Mouse (Mus musculus): ENCODE measurements around the gene Myzap. TPM values are rescaled to one million over a fixed set of nuclear protein-coding genes. Genes with fewer than 3 reads are reported as not detected.
"Not testable (repeated sequence)": the region's sequence is repeated elsewhere in the genome, so short reads cannot be mapped to it uniquely, and the experiment has no call there.

Myzap gene
- polyA plus RNA-seq, 1 experiment from 2014 or later: 2.8 TPM

- Histone ChIP-seq H3K4me2 (ENCODE audit: low read length) (peak overlapping the region; percentile 80), H3K27ac (ENCODE audit: low read length) (peak overlapping the region; percentile 88), H3K36me3 (ENCODE audit: control insufficient read depth, insufficient read depth) (peaks cover 32% of the 10 kb centered on the region), H3K4me1 (replicated peaks; ENCODE audit: control insufficient read depth, insufficient read depth, low read length) (peaks cover 7% of the 10 kb centered on the region), H3K9me3 (ENCODE audit: control insufficient read depth, low read length) (no peaks in the 10 kb centered on the region), H3K4me3 (replicated peaks; ENCODE audit: low read length) (peak overlapping the region; percentile 90), H3K9ac (replicated peaks; ENCODE audit: low read depth, low read length) (peak overlapping the region; percentile 97), H3K27me3 (replicated peaks; ENCODE audit: control insufficient read depth, insufficient read depth, low read length) (0 out of 2 replicates have a peak, but pooled peaks cover 3% of the 10 kb centered on the region)
- under 1% methylated on average over 14 of the region's 14 CpGs for WGBS
- ATAC-seq: no peak
Measured at GRCm38 (mm10) chr9:71484871-71485474, 107.2 kb downstream of the Myzap start.

- H3K4me2 ChIP-seq (ENCODE audit: low read length): peak overlapping the region; percentile 80; the same call in 1 of the 2 replicates
- ATAC-seq: not testable (repeated sequence)
- WGBS: 84% methylated on average over 7 of the region's 7 CpGs
Measured at GRCm38 (mm10) chr9:71483872-71484271, 108.3 kb downstream of the Myzap start.

GRCm38 (mm10) chr9:71480305-71480704, 111.9 kb downstream of the Myzap start:
- H3K4me3 ChIP-seq (replicated peaks; ENCODE audit: low read length): no peak overlapping the region
- peaks cover 71% of the 10 kb centered on the region for H3K36me3 ChIP-seq (ENCODE audit: control insufficient read depth, insufficient read depth)
- no peaks in the 10 kb centered on the region for H3K27me3 ChIP-seq (replicated peaks; ENCODE audit: control insufficient read depth, insufficient read depth, low read length)
- H3K9me3 ChIP-seq (ENCODE audit: control insufficient read depth, low read length): no peaks in the 10 kb centered on the region
- no peak overlapping the region for H3K9ac ChIP-seq (replicated peaks; ENCODE audit: low read depth, low read length)
- ATAC-seq: no peak
- H3K27ac ChIP-seq (ENCODE audit: low read length): no peak overlapping the region
- H3K4me2 ChIP-seq (ENCODE audit: low read length): no peak overlapping the region
- 91% methylated on average over 2 of the region's 2 CpGs for WGBS
- peaks cover 7% of the 10 kb centered on the region for H3K4me1 ChIP-seq (replicated peaks; ENCODE audit: control insufficient read depth, insufficient read depth, low read length)

More at GRCm38 (mm10) chr9:71483872-71484271, 108.3 kb downstream of the Myzap start:
- H3K4me3 ChIP-seq (replicated peaks; ENCODE audit: low read length); H3K27ac ChIP-seq (ENCODE audit: low read length); H3K9ac ChIP-seq (replicated peaks; ENCODE audit: low read depth, low read length); H3K27me3 ChIP-seq (replicated peaks; ENCODE audit: control insufficient read depth, insufficient read depth, low read length); H3K9me3 ChIP-seq (ENCODE audit: control insufficient read depth, low read length); H3K4me1 ChIP-seq (replicated peaks; ENCODE audit: control insufficient read depth, insufficient read depth, low read length): not testable (repeated sequence)
- H3K36me3 ChIP-seq (ENCODE audit: control insufficient read depth, insufficient read depth): peaks cover 43% of the 10 kb centered on the region

GRCm38 (mm10) chr9:71479413-71479812, 112.7 kb downstream of the Myzap start:
- no peak for ATAC-seq
- H3K4me2 ChIP-seq (ENCODE audit: low read length): no peak overlapping the region
- no peak overlapping the region for H3K27ac ChIP-seq (ENCODE audit: low read length)
- peaks cover 71% of the 10 kb centered on the region for H3K36me3 ChIP-seq (ENCODE audit: control insufficient read depth, insufficient read depth)
- peaks cover 3% of the 10 kb centered on the region for H3K4me1 ChIP-seq (replicated peaks; ENCODE audit: control insufficient read depth, insufficient read depth, low read length)
- H3K9ac ChIP-seq (replicated peaks; ENCODE audit: low read depth, low read length): no peak overlapping the region
- H3K27me3 ChIP-seq (replicated peaks; ENCODE audit: control insufficient read depth, insufficient read depth, low read length): no peaks in the 10 kb centered on the region
- WGBS: 96% methylated on average over 9 of the region's 9 CpGs
- no peak overlapping the region for H3K4me3 ChIP-seq (replicated peaks; ENCODE audit: low read length)
- no peaks in the 10 kb centered on the region for H3K9me3 ChIP-seq (ENCODE audit: control insufficient read depth, low read length)

GRCm38 (mm10) chr9:71478596-71478995, 113.6 kb downstream of the Myzap start:
- Histone ChIP-seq H3K9me3 (ENCODE audit: control insufficient read depth, low read length) (no peaks in the 10 kb centered on the region), H3K4me2 (ENCODE audit: low read length) (no peak overlapping the region), H3K36me3 (ENCODE audit: control insufficient read depth, insufficient read depth) (peaks cover 71% of the 10 kb centered on the region), H3K9ac (replicated peaks; ENCODE audit: low read depth, low read length) (no peak overlapping the region), H3K27me3 (replicated peaks; ENCODE audit: control insufficient read depth, insufficient read depth, low read length) (no peaks in the 10 kb centered on the region), H3K4me1 (replicated peaks; ENCODE audit: control insufficient read depth, insufficient read depth, low read length) (no peaks in the 10 kb centered on the region; the same call in 1 of the 2 replicates), H3K4me3 (replicated peaks; ENCODE audit: low read length) (no peak overlapping the region), H3K27ac (ENCODE audit: low read length) (no peak overlapping the region)
- WGBS: 94% methylated on average over 7 of the region's 7 CpGs
- ATAC-seq: no peak

GRCm38 (mm10) chr9:71476601-71477000, 115.6 kb downstream of the Myzap start:
- ATAC-seq: no peak
- H3K4me2 ChIP-seq (ENCODE audit: low read length): no peak overlapping the region
- H3K4me3 ChIP-seq (replicated peaks; ENCODE audit: low read length): no peak overlapping the region
- no peaks in the 10 kb centered on the region for H3K27me3 ChIP-seq (replicated peaks; ENCODE audit: control insufficient read depth, insufficient read depth, low read length)
- no peaks in the 10 kb centered on the region for H3K4me1 ChIP-seq (replicated peaks; ENCODE audit: control insufficient read depth, insufficient read depth, low read length)
- H3K9me3 ChIP-seq (ENCODE audit: control insufficient read depth, low read length): no peaks in the 10 kb centered on the region
- H3K9ac ChIP-seq (replicated peaks; ENCODE audit: low read depth, low read length): no peak overlapping the region
- 94% methylated on average over 3 of the region's 3 CpGs for WGBS
- peaks cover 56% of the 10 kb centered on the region for H3K36me3 ChIP-seq (ENCODE audit: control insufficient read depth, insufficient read depth)
- no peak overlapping the region for H3K27ac ChIP-seq (ENCODE audit: low read length)

GRCm38 (mm10) chr9:71475536-71475935, 116.6 kb downstream of the Myzap start:
- no peak overlapping the region for H3K9ac ChIP-seq (replicated peaks; ENCODE audit: low read depth, low read length)
- H3K4me3 ChIP-seq (replicated peaks; ENCODE audit: low read length): no peak overlapping the region
- 89% methylated on average over 4 of the region's 4 CpGs for WGBS
- H3K9me3 ChIP-seq (ENCODE audit: control insufficient read depth, low read length): no peaks in the 10 kb centered on the region
- H3K27me3 ChIP-seq (replicated peaks; ENCODE audit: control insufficient read depth, insufficient read depth, low read length): no peaks in the 10 kb centered on the region
- H3K4me1 ChIP-seq (replicated peaks; ENCODE audit: control insufficient read depth, insufficient read depth, low read length): no peaks in the 10 kb centered on the region
- H3K4me2 ChIP-seq (ENCODE audit: low read length): no peak overlapping the region
- H3K27ac ChIP-seq (ENCODE audit: low read length): no peak overlapping the region
- peaks cover 45% of the 10 kb centered on the region for H3K36me3 ChIP-seq (ENCODE audit: control insufficient read depth, insufficient read depth)
- no peak for ATAC-seq

GRCm38 (mm10) chr9:71467434-71467833, 124.7 kb downstream of the Myzap start:
- H3K4me1 ChIP-seq (replicated peaks; ENCODE audit: control insufficient read depth, insufficient read depth, low read length): no peaks in the 10 kb centered on the region
- H3K4me3 ChIP-seq (replicated peaks; ENCODE audit: low read length): no peak overlapping the region

GRCm38 (mm10) chr9:71466111-71466510, 126.0 kb downstream of the Myzap start:
- 76% methylated on average over 3 of the region's 3 CpGs for WGBS
- H3K9ac ChIP-seq (replicated peaks; ENCODE audit: low read depth, low read length): no peak overlapping the region
- no peak overlapping the region for H3K4me3 ChIP-seq (replicated peaks; ENCODE audit: low read length)
- H3K27me3 ChIP-seq (replicated peaks; ENCODE audit: control insufficient read depth, insufficient read depth, low read length): no peaks in the 10 kb centered on the region
- no peaks in the 10 kb centered on the region for H3K36me3 ChIP-seq (ENCODE audit: control insufficient read depth, insufficient read depth)
- no peaks in the 10 kb centered on the region for H3K4me1 ChIP-seq (replicated peaks; ENCODE audit: control insufficient read depth, insufficient read depth, low read length)
- no peak overlapping the region for H3K27ac ChIP-seq (ENCODE audit: low read length)
- no peaks in the 10 kb centered on the region for H3K9me3 ChIP-seq (ENCODE audit: control insufficient read depth, low read length)
- no peak overlapping the region for H3K4me2 ChIP-seq (ENCODE audit: low read length)
- ATAC-seq: no peak

More at GRCm38 (mm10) chr9:71467434-71467833, 124.7 kb downstream of the Myzap start:
- H3K36me3 ChIP-seq (ENCODE audit: control insufficient read depth, insufficient read depth): no peaks in the 10 kb centered on the region
- 66% methylated on average over 4 of the region's 4 CpGs for WGBS
- H3K27me3 ChIP-seq (replicated peaks; ENCODE audit: control insufficient read depth, insufficient read depth, low read length): no peaks in the 10 kb centered on the region
- no peak overlapping the region for H3K9ac ChIP-seq (replicated peaks; ENCODE audit: low read depth, low read length)
- no peak overlapping the region for H3K4me2 ChIP-seq (ENCODE audit: low read length)
- no peak overlapping the region for H3K27ac ChIP-seq (ENCODE audit: low read length)
- no peaks in the 10 kb centered on the region for H3K9me3 ChIP-seq (ENCODE audit: control insufficient read depth, low read length)
- ATAC-seq: no peak
